Mouse (Mus musculus) naive thymus-derived CD4-positive, alpha-beta T cell, adult 2 months (primary cell): Measurements from ENCODE around the gene Pacs2.
A peak's percentile ranks its signal among the peaks of the same experiment; 100 is the strongest.

ENCODE experiments used
- DNase-seq: peaks from one replicate; pipeline ENCODE4 v3.0.0-alpha.2; 2011; ENCODE audit warnings: low read depth

Pacs2 gene

GRCm38 (mm10) chr12:113012443-113012842 is 1.9 kb upstream of the Pacs2 start:
- no peak for DNase-seq

GRCm38 (mm10) chr12:113013021-113013491 is 1.3 kb upstream of the Pacs2 start:
- no peak for DNase-seq

GRCm38 (mm10) chr12:113014561-113015556 is 551 bp downstream of the Pacs2 start:
- DNase-seq = peak; percentile 63

- no peak for DNase-seq
Observed at GRCm38 (mm10) chr12:113015956-113016355, 1.6 kb downstream of the Pacs2 start.

- DNase-seq = no peak
Observed at GRCm38 (mm10) chr12:113016976-113017375, 2.7 kb downstream of the Pacs2 start.

GRCm38 (mm10) chr12:113017429-113017984 is 3.2 kb downstream of the Pacs2 start:
- DNase-seq = no peak

GRCm38 (mm10) chr12:113018763-113019162 is 4.5 kb downstream of the Pacs2 start:
- no peak for DNase-seq

- no peak for DNase-seq
Observed at GRCm38 (mm10) chr12:113021488-113021887, 7.2 kb downstream of the Pacs2 start.

- no peak for DNase-seq
Observed at GRCm38 (mm10) chr12:113023082-113023481, 8.8 kb downstream of the Pacs2 start.

GRCm38 (mm10) chr12:113026557-113026956 is 12.2 kb downstream of the Pacs2 start:
- DNase-seq = peak; percentile 41

- no peak for DNase-seq
Observed at GRCm38 (mm10) chr12:113027495-113027894, 13.2 kb downstream of the Pacs2 start.

GRCm38 (mm10) chr12:113028067-113028466 is 13.8 kb downstream of the Pacs2 start:
- DNase-seq = no peak

- no peak for DNase-seq
Observed at GRCm38 (mm10) chr12:113028898-113029297, 14.6 kb downstream of the Pacs2 start.

GRCm38 (mm10) chr12:113030046-113030445 is 15.7 kb downstream of the Pacs2 start:
- no peak for DNase-seq

- DNase-seq = no peak
Observed at GRCm38 (mm10) chr12:113030993-113031392, 16.7 kb downstream of the Pacs2 start.

GRCm38 (mm10) chr12:113031441-113031840 is 17.1 kb downstream of the Pacs2 start:
- no peak for DNase-seq

GRCm38 (mm10) chr12:113032296-113033250 is 18.3 kb downstream of the Pacs2 start:
- no peak for DNase-seq

GRCm38 (mm10) chr12:113035093-113035492 is 20.8 kb downstream of the Pacs2 start:
- no peak for DNase-seq

- no peak for DNase-seq
Observed at GRCm38 (mm10) chr12:113036996-113037395, 22.7 kb downstream of the Pacs2 start.

- DNase-seq = no peak
Observed at GRCm38 (mm10) chr12:113038414-113038813, 24.1 kb downstream of the Pacs2 start.

- peak; percentile 54 for DNase-seq
Observed at GRCm38 (mm10) chr12:113041481-113042439, 27.5 kb downstream of the Pacs2 start.
